Mouse (Mus musculus) heart, adult 18-20 months (tissue): ENCODE measurements around the gene Atox1. TPM values are rescaled to one million over a fixed set of nuclear protein-coding genes. Genes with fewer than 3 reads are reported as not detected.
A peak's percentile ranks its signal among the peaks of the same experiment; 100 is the strongest.
"Not testable (repeated sequence)": the region's sequence is repeated elsewhere in the genome, so short reads cannot be mapped to it uniquely, and the experiment has no call there.

Experiments
- DNase-seq, 2 experiments: peaks; one replicate each; pipeline ENCODE4 v3.0.0; 2021 to 2022; ENCODE audit warnings: mixed read lengths in 1 of 2
- total RNA-seq, 2 experiments: library from RNA; stranded (reverse); gene quantifications; 2 replicates each; pipeline ENCODE4 v1.2.3; 2021

Gene Atox1
- total RNA-seq, 2 experiments from 2014 or later: 98.7 to 104 TPM

DNA sequence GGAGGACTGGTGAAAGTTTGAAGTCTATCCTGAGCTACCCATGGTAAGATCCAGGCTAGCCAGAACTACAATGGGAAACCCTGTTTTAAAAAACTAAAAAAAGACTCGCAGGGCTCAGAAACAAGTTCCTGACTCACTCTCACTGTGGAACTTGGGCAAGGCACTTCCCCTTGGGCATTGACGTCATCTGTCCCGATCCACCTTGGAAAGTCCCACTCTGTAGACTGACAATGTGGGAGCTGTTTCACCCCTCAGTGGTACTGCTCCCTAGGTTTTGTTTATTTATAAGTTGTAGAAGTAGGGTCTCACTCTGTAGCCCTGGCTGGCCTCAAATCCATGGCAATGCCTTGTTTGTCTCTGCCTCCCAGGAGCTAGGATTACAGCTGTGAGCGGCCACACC lies 7.4 kb downstream of the Atox1 start:
- DNase-seq: peak; percentile 63 to 81

GRCm38 (mm10) chr11:55450311-55450710 lies 10.7 kb downstream of the Atox1 start:
- DNase-seq: no peak

DNA sequence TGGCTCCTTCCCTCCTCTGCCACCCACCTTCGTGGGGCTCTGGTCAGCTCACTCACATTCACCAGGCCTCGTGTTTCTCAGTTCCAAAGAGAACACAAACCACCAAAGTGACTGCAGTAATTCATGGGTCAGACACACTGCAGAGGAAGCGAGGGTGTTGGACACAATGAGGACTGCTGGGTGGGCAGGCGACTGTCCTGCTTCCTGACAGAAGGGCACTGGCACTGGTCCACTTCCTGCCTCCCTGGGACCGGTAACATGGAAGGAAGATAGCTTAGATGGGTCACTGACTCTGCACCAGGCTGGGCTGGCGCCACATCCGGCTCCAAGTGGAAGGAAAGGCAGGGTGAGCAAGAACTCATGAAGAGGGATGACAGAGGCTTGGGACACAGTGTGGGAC lies 11.5 kb downstream of the Atox1 start:
- no peak for DNase-seq

DNA sequence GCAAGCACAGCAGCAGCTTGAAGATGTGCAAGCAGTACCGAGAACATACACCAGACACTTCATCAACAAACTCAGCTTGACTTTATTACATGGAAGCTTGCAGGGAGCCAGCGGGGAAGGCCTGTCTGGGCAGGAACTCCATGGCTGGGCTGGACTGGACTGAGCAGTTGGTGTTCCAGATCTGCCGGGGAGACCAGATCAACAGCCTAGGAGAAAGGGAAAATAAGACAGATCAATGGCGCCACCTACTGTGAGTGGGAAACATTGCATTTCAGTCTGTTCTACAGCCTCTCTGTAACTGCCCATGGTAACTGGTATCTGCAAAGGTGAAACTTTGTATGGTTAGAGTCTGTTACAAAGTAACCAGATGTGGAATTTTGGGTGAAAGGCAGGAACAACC lies 14.5 kb downstream of the Atox1 start:
- DNase-seq: peak; percentile 90 to 94

- peak; percentile 71 to 88 for DNase-seq
Measured at GRCm38 (mm10) chr11:55444772-55445171, 16.3 kb downstream of the Atox1 start.

GRCm38 (mm10) chr11:55439718-55440117 lies 21.3 kb downstream of the Atox1 start:
- no peak for DNase-seq

GRCm38 (mm10) chr11:55438031-55438430 lies 23.0 kb downstream of the Atox1 start:
- DNase-seq: no peak

- DNase-seq: no peak
Measured at GRCm38 (mm10) chr11:55436089-55436488, 24.9 kb downstream of the Atox1 start.

- DNase-seq: no peak
Measured at GRCm38 (mm10) chr11:55432981-55433380, 28.1 kb downstream of the Atox1 start.

DNA sequence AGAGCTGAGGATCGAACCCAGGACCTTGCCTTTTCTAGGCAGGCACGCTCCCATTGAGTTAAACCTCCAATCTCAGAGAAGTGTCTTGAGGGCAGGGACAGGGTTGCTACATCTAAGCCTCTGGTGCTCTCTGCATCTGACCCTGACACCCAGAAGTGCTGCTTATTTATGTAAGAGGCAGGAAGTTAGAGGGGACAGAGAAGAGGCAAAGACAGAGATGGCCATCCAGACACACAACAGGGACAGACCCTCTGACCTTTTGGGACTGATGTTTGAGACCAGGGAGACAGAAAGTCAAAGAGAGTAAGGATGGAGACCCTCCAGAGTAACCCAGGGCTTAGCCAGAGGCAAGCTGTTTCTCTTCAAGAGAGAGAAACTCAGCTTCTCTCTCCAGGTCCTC lies 31.1 kb downstream of the Atox1 start:
- DNase-seq: no peak

GRCm38 (mm10) chr11:55428186-55429012 lies 32.6 kb downstream of the Atox1 start:
- DNase-seq: peak; percentile 90 to 93

GRCm38 (mm10) chr11:55424746-55425360 lies 36.2 kb downstream of the Atox1 start:
- DNase-seq: no peak

DNA sequence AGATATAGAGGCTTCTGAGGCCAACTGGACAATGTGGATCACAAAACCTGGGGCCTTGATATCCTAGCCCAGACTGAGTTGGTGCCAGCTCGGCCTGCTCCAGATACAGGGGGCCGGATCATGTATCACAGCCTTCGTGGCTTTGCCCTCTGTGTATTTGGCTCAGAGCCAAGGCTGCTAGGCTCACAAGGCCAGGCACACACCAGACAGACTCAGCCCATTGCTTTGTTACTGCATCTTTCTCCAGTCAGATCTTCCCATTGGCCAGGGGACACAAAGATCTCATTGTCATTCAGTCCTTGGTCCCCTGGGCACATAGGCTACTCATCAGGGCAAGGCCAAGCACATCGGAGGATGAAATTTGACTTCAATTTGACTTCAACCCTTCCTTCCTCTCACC lies 37.3 kb downstream of the Atox1 start:
- DNase-seq: no peak

- no peak for DNase-seq
Measured at GRCm38 (mm10) chr11:55422978-55423377, 38.1 kb downstream of the Atox1 start, which contains the start of gene Sparc. Gene Sparc, minus strand, starts transcription at chr11:55423183.

DNA sequence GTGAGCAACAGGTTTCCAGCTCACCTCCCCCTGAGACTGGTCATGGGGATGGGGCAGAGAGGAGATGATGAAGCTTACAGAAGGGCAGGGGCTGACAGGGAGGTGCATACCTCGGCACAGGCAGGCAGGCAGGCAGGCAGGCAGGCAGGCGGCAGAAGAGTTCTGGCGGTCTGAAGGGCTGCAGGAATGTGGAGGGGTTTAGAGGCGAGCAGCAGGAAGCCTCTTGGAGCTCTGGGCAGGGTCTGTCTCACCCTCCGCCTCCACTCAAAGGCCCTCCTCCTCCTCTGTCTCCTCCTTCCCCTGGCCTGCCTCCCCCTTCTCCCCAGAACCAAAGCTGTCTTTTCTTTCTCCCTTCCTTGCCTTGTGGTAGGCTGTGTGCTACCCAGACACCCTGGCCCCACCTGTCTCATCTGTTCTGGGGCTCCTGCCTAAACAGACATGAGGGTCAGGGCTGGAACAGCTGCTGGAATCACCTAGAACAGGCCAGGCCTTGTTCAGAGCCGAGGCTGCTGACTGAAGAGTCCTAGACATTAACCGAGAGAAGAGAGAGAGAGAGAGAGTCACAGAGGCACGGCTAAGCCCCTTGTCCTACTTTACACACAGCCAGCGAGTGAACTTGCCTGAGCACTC lies 41.2 kb downstream of the Atox1 start:
- peak; percentile 87 to 89 for DNase-seq

- peak; percentile 84 for DNase-seq
Measured at GRCm38 (mm10) chr11:55419296-55419677, 41.8 kb downstream of the Atox1 start.

DNA sequence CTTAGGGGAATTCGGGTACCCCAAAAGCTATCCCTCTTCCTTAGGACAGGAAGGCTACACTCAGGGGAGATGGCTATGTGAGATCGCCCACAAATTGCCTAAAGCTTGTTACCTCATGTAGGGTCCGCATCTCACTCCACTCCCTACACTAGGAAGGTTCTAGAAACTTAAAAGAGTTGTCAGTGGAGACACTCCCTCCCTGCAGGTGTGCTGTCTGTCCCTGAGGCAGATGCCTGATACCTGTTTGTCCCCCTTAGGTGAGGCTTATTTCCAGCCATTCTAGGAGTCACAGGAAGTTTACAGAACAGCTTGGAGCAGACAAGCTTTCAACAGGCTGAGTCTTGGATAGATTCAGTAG lies 42.4 kb downstream of the Atox1 start:
- no peak for DNase-seq

- DNase-seq: peak; percentile 79 to 88
Measured at GRCm38 (mm10) chr11:55417898-55418703, 42.9 kb downstream of the Atox1 start.

DNA sequence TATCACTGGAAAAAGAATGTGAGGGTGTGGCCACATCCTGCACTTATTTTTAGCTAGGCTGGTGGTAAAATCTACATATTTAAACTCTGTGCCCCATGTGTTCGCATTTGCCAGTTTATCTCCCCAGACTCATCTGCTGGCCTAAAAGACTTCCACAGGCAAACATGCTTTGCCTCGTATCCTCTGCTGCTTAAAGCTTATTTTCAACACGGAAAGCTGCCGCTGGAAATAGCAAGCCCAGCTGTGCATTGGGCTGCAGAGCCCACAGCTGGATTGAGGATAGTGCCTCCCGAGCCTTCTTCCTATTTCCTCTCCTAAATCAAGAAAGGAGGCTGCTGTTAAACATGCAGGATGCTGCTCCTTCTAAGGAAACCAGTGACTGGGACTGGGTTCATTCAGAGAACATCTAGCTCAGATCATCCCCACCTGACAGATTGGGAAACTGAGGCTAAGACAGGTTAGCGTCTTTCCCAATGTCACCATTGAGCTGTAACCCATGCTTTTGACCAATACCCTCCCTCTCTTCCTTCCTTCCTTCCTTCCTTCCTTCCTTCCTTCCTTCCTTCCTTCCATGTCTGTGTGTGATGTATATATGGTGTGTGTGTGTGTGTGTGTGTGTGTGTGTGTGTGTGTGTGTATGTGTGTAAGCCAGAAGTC lies 44.3 kb downstream of the Atox1 start:
- peak in 1 of 2 experiments; percentile 44 for DNase-seq

DNA sequence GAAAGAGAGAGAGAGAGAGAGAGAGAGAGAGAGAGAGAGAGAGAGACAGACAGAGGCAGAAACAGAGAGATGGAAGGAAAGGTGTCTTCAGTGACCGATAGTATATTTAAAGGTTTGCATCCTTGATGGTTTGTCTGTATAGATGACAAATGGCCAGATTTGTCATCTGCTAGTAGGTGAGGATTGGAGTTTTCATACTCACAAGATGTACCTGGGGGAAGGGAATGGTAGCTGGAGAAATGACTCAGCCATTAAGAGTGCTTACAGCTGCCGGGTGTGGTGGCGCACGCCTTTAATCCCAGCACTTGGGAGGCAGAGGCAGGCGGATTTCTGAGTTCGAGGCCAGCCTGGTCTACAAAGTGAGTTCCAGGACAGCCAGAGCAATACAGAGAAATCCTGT lies 45.3 kb downstream of the Atox1 start:
- not testable (repeated sequence) for DNase-seq

GRCm38 (mm10) chr11:55415036-55415704 lies 45.9 kb downstream of the Atox1 start:
- DNase-seq: peak; percentile 69 to 76
